Mouse (Mus musculus) forebrain, embryonic 11.5 days (tissue): ENCODE data around the gene Osbpl7. TPM values are rescaled to one million over a fixed set of nuclear protein-coding genes. Genes with fewer than 3 reads are reported as not detected.

Experiments used
- ATAC-seq: fragments of 200-750 bp; cut with Nextera tagmentation; replicated peaks from 2 replicates; pipeline ENCODE4 v1.8.0; 2017; ENCODE audit warnings: moderate TSS enrichment; ENCODE audit not compliant: low FRiP score
- DNase-seq: peaks from one replicate; pipeline ENCODE4 v3.0.0-alpha.2; 2017; ENCODE audit warnings: low spot score
- H3K27ac ChIP-seq: fragments of 300-500 bp; sonication (generic); 2 replicates; pipeline ENCODE4 v1.5.1; 2014; ENCODE audit warnings: low read depth, low read length
- H3K27me3 ChIP-seq: fragments of 300-500 bp; sonication (generic); 2 replicates; pipeline ENCODE4 v1.6.1; 2014; ENCODE audit warnings: mild to moderate bottlenecking, low read length, mixed read lengths; ENCODE audit not compliant: control insufficient read depth, insufficient read depth
- H3K36me3 ChIP-seq: fragments of 300-500 bp; sonication (generic); 2 replicates; pipeline ENCODE4 v1.6.1; 2014; ENCODE audit warnings: mild to moderate bottlenecking, low read length, moderate library complexity, mixed read lengths; ENCODE audit not compliant: control insufficient read depth, insufficient read depth
- H3K4me1 ChIP-seq: fragments of 300-500 bp; sonication (generic); replicated peaks from 2 replicates; pipeline ENCODE4 v1.6.1; 2014; ENCODE audit warnings: low read length, mixed read lengths; ENCODE audit not compliant: control insufficient read depth, insufficient read depth
- H3K4me2 ChIP-seq: fragments of 300-500 bp; sonication (generic); 2 replicates; pipeline ENCODE4 v1.6.1; 2014; ENCODE audit warnings: low read depth, mild to moderate bottlenecking, low read length, moderate library complexity, mixed read lengths; ENCODE audit not compliant: severe bottlenecking
- H3K4me3 ChIP-seq: fragments of 300-500 bp; sonication (generic); 2 replicates; pipeline ENCODE4 v1.5.1; 2014; ENCODE audit warnings: low read depth, low read length
- H3K9ac ChIP-seq: fragments of 300-500 bp; sonication (generic); 2 replicates; pipeline ENCODE4 v1.6.1; 2014; ENCODE audit warnings: low read length
- H3K9me3 ChIP-seq: fragments of 300-500 bp; sonication (generic); 2 replicates; pipeline ENCODE4 v1.6.1; 2016; ENCODE audit warnings: low read length, mixed read lengths; ENCODE audit not compliant: control insufficient read depth
- WGBS: fragments of 180-500 bp; shearing (Covaris S2); extraction: QIAGEN DNeasy Blood & Tissue Kit; methylation state at CpG from one replicate; pipeline ENCODE4 v1.1.7; 2014; 5-methylcytosine and 5-hydroxymethylcytosine counted together
- polyA plus RNA-seq: library from polyadenylated mRNA; unstranded; fragments of >200 nt; fragmentation: Nextera tagmentation; extraction: Ambion mirVana; gene quantifications from 2 replicates; pipeline ENCODE4 v1.2.1, GENCODE M21; 2014

Gene Osbpl7
- polyA plus RNA-seq, 1 experiment from 2014 or later, result 7.7 TPM

GRCm38 (mm10) chr11:97019345-97019708, 31.1 kb upstream of the Osbpl7 start:
- no peak overlapping the region for H3K9ac ChIP-seq

GRCm38 (mm10) chr11:97021121-97021765, 29.2 kb upstream of the Osbpl7 start:
- Histone ChIP-seq H3K9me3 (no peaks in the 10 kb centered on the region), H3K4me1 (peaks cover 19% of the 10 kb centered on the region), H3K27me3 (peaks cover 82% of the 10 kb centered on the region), H3K4me3 (peak overlapping the region; percentile 40; the same call in 1 of the 2 replicates), H3K36me3 (no peaks in the 10 kb centered on the region), H3K4me2 (peak overlapping the region; percentile 80; the same call in 1 of the 2 replicates), H3K27ac (no peak overlapping the region), H3K9ac (no peak overlapping the region)
- WGBS, result under 1% methylated on average over 26 of the region's 27 CpGs
- DNase-seq (no peak), ATAC-seq (no peak)

More at GRCm38 (mm10) chr11:97019345-97019708, 31.1 kb upstream of the Osbpl7 start:
- Histone ChIP-seq H3K27ac (no peak overlapping the region), H3K27me3 (peaks cover 81% of the 10 kb centered on the region), H3K4me1 (peaks cover 12% of the 10 kb centered on the region), H3K36me3 (no peaks in the 10 kb centered on the region), H3K9me3 (no peaks in the 10 kb centered on the region), H3K4me3 (no peak overlapping the region), H3K4me2 (no peak overlapping the region; the same call in 1 of the 2 replicates)
- DNase-seq (no peak), ATAC-seq (no peak)
- WGBS, result 3% methylated on average over 13 of the region's 13 CpGs

GRCm38 (mm10) chr11:97021873-97022484, 28.4 kb upstream of the Osbpl7 start:
- H3K27me3 ChIP-seq, result peaks cover 76% of the 10 kb centered on the region
- no peak overlapping the region for H3K27ac ChIP-seq

GRCm38 (mm10) chr11:97024977-97025376, 25.5 kb upstream of the Osbpl7 start:
- peaks cover 53% of the 10 kb centered on the region for H3K27me3 ChIP-seq
- H3K4me3 ChIP-seq, result no peak overlapping the region
- no peak overlapping the region; the same call in 1 of the 2 replicates for H3K9ac ChIP-seq
- H3K4me2 ChIP-seq, result no peak overlapping the region
- no peaks in the 10 kb centered on the region for H3K36me3 ChIP-seq
- H3K4me1 ChIP-seq, result peaks cover 14% of the 10 kb centered on the region
- DNase-seq, result no peak
- H3K9me3 ChIP-seq, result no peaks in the 10 kb centered on the region
- 15% methylated on average over 10 of the region's 10 CpGs for WGBS
- no peak for ATAC-seq
- H3K27ac ChIP-seq, result no peak overlapping the region

More at GRCm38 (mm10) chr11:97021873-97022484, 28.4 kb upstream of the Osbpl7 start:
- peak overlapping the region; percentile 80 for H3K4me2 ChIP-seq
- H3K36me3 ChIP-seq, result no peaks in the 10 kb centered on the region
- DNase-seq (peak; percentile 87), ATAC-seq (peak; percentile 60)
- peak overlapping the region; percentile 54 for H3K9ac ChIP-seq
- peak overlapping the region; percentile 40 for H3K4me3 ChIP-seq
- peaks cover 19% of the 10 kb centered on the region for H3K4me1 ChIP-seq
- no peaks in the 10 kb centered on the region for H3K9me3 ChIP-seq
- WGBS, result under 1% methylated on average over 50 of the region's 50 CpGs

- H3K27me3 ChIP-seq, result peaks cover 44% of the 10 kb centered on the region
- peaks cover 20% of the 10 kb centered on the region for H3K4me1 ChIP-seq
- H3K27ac ChIP-seq, result no peak overlapping the region
These were observed 24.6 kb upstream of the Osbpl7 start for GRCm38 (mm10) chr11:97025721-97026344.

GRCm38 (mm10) chr11:97029686-97030417, 20.6 kb upstream of the Osbpl7 start, which contains the start of gene Scrn2:
Scrn2 (plus strand) TSS chr11:97029938.
- Histone ChIP-seq H3K4me1 (peaks cover 12% of the 10 kb centered on the region), H3K4me3 (peak within 1 kb of the TSS; percentile 62), H3K36me3 (no peaks in the 10 kb centered on the region; the same call in 1 of the 2 replicates), H3K4me2 (peak within 1 kb of the TSS; percentile 84), H3K9ac (peak within 1 kb of the TSS; percentile 88), H3K27me3 (peaks cover 6% of the 10 kb centered on the region; the same call in 1 of the 2 replicates), H3K27ac (peak within 1 kb of the TSS; percentile 50; the same call in 1 of the 2 replicates), H3K9me3 (no peaks in the 10 kb centered on the region)
- DNase-seq, result peak; percentile 95
- WGBS, result 2% methylated on average over 25 of the region's 25 CpGs
- peak; percentile 49; the same call in 1 of the 2 replicates for ATAC-seq

More at GRCm38 (mm10) chr11:97025721-97026344, 24.6 kb upstream of the Osbpl7 start:
- DNase-seq (peak; percentile 93), ATAC-seq (peak; percentile 59)
- 0% methylated on average over 17 of the region's 17 CpGs for WGBS
- no peaks in the 10 kb centered on the region for H3K36me3 ChIP-seq
- H3K9me3 ChIP-seq, result no peaks in the 10 kb centered on the region
- H3K9ac ChIP-seq, result peak overlapping the region; percentile 39
- H3K4me2 ChIP-seq, result peak overlapping the region; percentile 48
- peak overlapping the region; percentile 20; the same call in 1 of the 2 replicates for H3K4me3 ChIP-seq

- Histone ChIP-seq H3K4me1 (peaks cover 10% of the 10 kb centered on the region), H3K9ac (peak overlapping the region; percentile 88), H3K9me3 (no peaks in the 10 kb centered on the region), H3K4me3 (peak overlapping the region; percentile 62), H3K36me3 (no peaks in the 10 kb centered on the region; the same call in 1 of the 2 replicates), H3K4me2 (peak overlapping the region; percentile 84), H3K27me3 (peaks cover 2% of the 10 kb centered on the region; the same call in 1 of the 2 replicates), H3K27ac (no peak overlapping the region)
- ATAC-seq (no peak), DNase-seq (no peak)
- 21% methylated on average over 15 of the region's 15 CpGs for WGBS
These were observed 20.0 kb upstream of the Osbpl7 start for GRCm38 (mm10) chr11:97030426-97030825.

- Histone ChIP-seq H3K9ac (no peak overlapping the region), H3K9me3 (no peaks in the 10 kb centered on the region), H3K27ac (no peak overlapping the region), H3K4me2 (no peak overlapping the region), H3K27me3 (no peaks in the 10 kb centered on the region), H3K4me3 (no peak overlapping the region), H3K36me3 (no peaks in the 10 kb centered on the region; the same call in 1 of the 2 replicates), H3K4me1 (peaks cover 5% of the 10 kb centered on the region)
- WGBS, result 85% methylated on average over 12 of the region's 12 CpGs
- DNase-seq, result no peak
- no peak for ATAC-seq
These were observed 18.5 kb upstream of the Osbpl7 start for GRCm38 (mm10) chr11:97031977-97032376.
